Mouse (Mus musculus) erythroid progenitor cell, adult 5-6 weeks (primary cell): ENCODE results near the gene Crcp. TPM values are rescaled to one million over a fixed set of nuclear protein-coding genes. Genes with fewer than 3 reads are reported as not detected.

Source experiments
- ATAC-seq: replicated peaks from 2 replicates; pipeline ENCODE4 v1.8.0; 2016; ENCODE audit warnings: moderate number of reproducible peaks, mild to moderate bottlenecking, moderate TSS enrichment, inconsistent platforms; ENCODE audit not compliant: poor library complexity, low FRiP score, severe bottlenecking
- total RNA-seq, 2 experiments: library from RNA; stranded (forward) in 1 of 2; stranded (reverse) in 1 of 2; fragments of 150-400 nt in 1 of 2; fragments of 186-747, 209-891 nt in 1 of 2; gene quantifications; 2 replicates each; pipeline versions ENCODE4 v1.2.3 to v1.2.4; 2015 to 2017; ENCODE audit warnings: low replicate concordance in 2 of 2

Gene Crcp
- total RNA-seq, 2 experiments from 2014 or later, result 18.1 to 31.4 TPM

GRCm38 (mm10) chr5:130084271-130084670 is 55.2 kb downstream of the Crcp start:
- ATAC-seq, result no peak

GRCm38 (mm10) chr5:130088008-130088407 is 58.9 kb downstream of the Crcp start:
- ATAC-seq, result no peak

- ATAC-seq, result no peak
Observed at GRCm38 (mm10) chr5:130088612-130089011, 59.5 kb downstream of the Crcp start.

GRCm38 (mm10) chr5:130089177-130089576 is 60.1 kb downstream of the Crcp start:
- no peak; the same call in 1 of the 2 replicates for ATAC-seq

- no peak; the same call in 1 of the 2 replicates for ATAC-seq
Observed at GRCm38 (mm10) chr5:130089626-130090393, 60.7 kb downstream of the Crcp start.

- no peak for ATAC-seq
Observed at GRCm38 (mm10) chr5:130096754-130097153, 67.7 kb downstream of the Crcp start.

GRCm38 (mm10) chr5:130097837-130098236 is 68.7 kb downstream of the Crcp start:
- ATAC-seq, result peak; percentile 77

- ATAC-seq, result no peak
Observed at GRCm38 (mm10) chr5:130101724-130102123, 72.6 kb downstream of the Crcp start.

GRCm38 (mm10) chr5:130109348-130109747 is 80.3 kb downstream of the Crcp start:
- no peak for ATAC-seq

Other genes starting within 250 kb of the Crcp start
- gene Psph, start 241.8 kb upstream of the Crcp start, total RNA-seq (2015; ENCODE audit: low replicate concordance), result 18.0 and 24.7 TPM in 2 replicates
- gene Psph, start 241.8 kb upstream of the Crcp start, total RNA-seq (2017; ENCODE audit: low replicate concordance), result 1.9 and 16.4 TPM in 2 replicates
- 1.8 and 14.7 TPM in 2 replicates for gene Sumf2, start 182.3 kb upstream of the Crcp start, total RNA-seq (2015; ENCODE audit: low replicate concordance)
- 6.7 TPM in 1 of 2 replicates, not detected in the other for gene Sumf2, start 182.3 kb upstream of the Crcp start, total RNA-seq (2017; ENCODE audit: low replicate concordance)
- 111 and 174 TPM in 2 replicates for gene Chchd2, start 141.8 kb upstream of the Crcp start, total RNA-seq (2015; ENCODE audit: low replicate concordance)
- gene Chchd2, start 141.8 kb upstream of the Crcp start, total RNA-seq (2017; ENCODE audit: low replicate concordance), result 57.6 and 102 TPM in 2 replicates
- gene Zbed5, start 133.6 kb upstream of the Crcp start, total RNA-seq (2015; ENCODE audit: low replicate concordance), result 3.4 TPM in 1 of 2 replicates, not detected in the other
- 0.51 TPM in 1 of 2 replicates, not detected in the other for gene Zbed5, start 133.6 kb upstream of the Crcp start, total RNA-seq (2017; ENCODE audit: low replicate concordance)
- gene Phkg1, start 130.7 kb upstream of the Crcp start, total RNA-seq (2015; ENCODE audit: low replicate concordance), result not detected in 2 replicates
- gene Phkg1, start 130.7 kb upstream of the Crcp start, total RNA-seq (2017; ENCODE audit: low replicate concordance), result 0.61 TPM in 1 of 2 replicates, not detected in the other
- not detected in 2 replicates for gene Nupr1l, start 120.8 kb upstream of the Crcp start, total RNA-seq (2015; ENCODE audit: low replicate concordance)
- gene Nupr1l, start 120.8 kb upstream of the Crcp start, total RNA-seq (2017; ENCODE audit: low replicate concordance), result 0.64 TPM in 1 of 2 replicates, not detected in the other
- gene Vkorc1l1, start 87.3 kb upstream of the Crcp start, total RNA-seq (2015; ENCODE audit: low replicate concordance), result 54.4 and 69.6 TPM in 2 replicates
- gene Vkorc1l1, start 87.3 kb upstream of the Crcp start, total RNA-seq (2017; ENCODE audit: low replicate concordance), result 37.9 and 60.2 TPM in 2 replicates
- gene Gusb, start 26.2 kb upstream of the Crcp start, total RNA-seq (2015; ENCODE audit: low replicate concordance), result 24.9 and 27.2 TPM in 2 replicates
- 5.4 and 15.1 TPM in 2 replicates for gene Gusb, start 26.2 kb upstream of the Crcp start, total RNA-seq (2017; ENCODE audit: low replicate concordance)
- 8.6 and 10.9 TPM in 2 replicates for gene Asl, start within 50 bp of the Crcp start, total RNA-seq (2015; ENCODE audit: low replicate concordance)
- 1.8 TPM in 1 of 2 replicates, not detected in the other for gene Asl, start within 50 bp of the Crcp start, total RNA-seq (2017; ENCODE audit: low replicate concordance)
- 5.0 and 11.7 TPM in 2 replicates for gene Tpst1, start 44.0 kb downstream of the Crcp start, total RNA-seq (2015; ENCODE audit: low replicate concordance)
- gene Tpst1, start 44.0 kb downstream of the Crcp start, total RNA-seq (2017; ENCODE audit: low replicate concordance), result 4.5 and 9.1 TPM in 2 replicates
- gene Kctd7, start 115.6 kb downstream of the Crcp start, total RNA-seq (2015; ENCODE audit: low replicate concordance), result 11.2 and 15.1 TPM in 2 replicates
- gene Kctd7, start 115.6 kb downstream of the Crcp start, total RNA-seq (2017; ENCODE audit: low replicate concordance), result 17.1 and 19.2 TPM in 2 replicates
- gene Rabgef1, start 142.5 kb downstream of the Crcp start, total RNA-seq (2015; ENCODE audit: low replicate concordance), result 47.4 and 56.6 TPM in 2 replicates
- 91.1 and 102 TPM in 2 replicates for gene Rabgef1, start 142.5 kb downstream of the Crcp start, total RNA-seq (2017; ENCODE audit: low replicate concordance)
- 26.3 and 27.7 TPM in 2 replicates for gene Tmem248, start 187.8 kb downstream of the Crcp start, total RNA-seq (2015; ENCODE audit: low replicate concordance)
- gene Tmem248, start 187.8 kb downstream of the Crcp start, total RNA-seq (2017; ENCODE audit: low replicate concordance), result 25.5 and 32.0 TPM in 2 replicates
- 32.7 and 57.3 TPM in 2 replicates for gene Sbds, start 226.2 kb downstream of the Crcp start, total RNA-seq (2015; ENCODE audit: low replicate concordance)
- 58.0 and 71.3 TPM in 2 replicates for gene Sbds, start 226.2 kb downstream of the Crcp start, total RNA-seq (2017; ENCODE audit: low replicate concordance)
- 6.7 and 11.5 TPM in 2 replicates for gene Tyw1, start 226.3 kb downstream of the Crcp start, total RNA-seq (2015; ENCODE audit: low replicate concordance)
- gene Tyw1, start 226.3 kb downstream of the Crcp start, total RNA-seq (2017; ENCODE audit: low replicate concordance), result 12.6 and 13.5 TPM in 2 replicates